Mouse (Mus musculus): ENCODE results near the gene Fam216b.

GRCm38 (mm10) chr14:78110871-78111270 is 22.1 kb upstream of the Fam216b start:
- TF ChIP-seq CTCF (IDR thresholded peaks at IDR 0.05; ENCODE audit: control insufficient read depth, insufficient read depth, low read length), result no peak
- no peak for TF ChIP-seq POLR2A (IDR thresholded peaks at IDR 0.05; ENCODE audit: borderline replicate concordance, control insufficient read depth, low read depth, low read length)
